Mouse (Mus musculus): Measurements from ENCODE around the gene Ccdc60.
A peak's percentile ranks its signal among the peaks of the same experiment; 100 is the strongest.
"Not testable (repeated sequence)": the region's sequence is repeated elsewhere in the genome, so short reads cannot be mapped to it uniquely, and the experiment has no call there.

The Ccdc60 gene

DNA sequence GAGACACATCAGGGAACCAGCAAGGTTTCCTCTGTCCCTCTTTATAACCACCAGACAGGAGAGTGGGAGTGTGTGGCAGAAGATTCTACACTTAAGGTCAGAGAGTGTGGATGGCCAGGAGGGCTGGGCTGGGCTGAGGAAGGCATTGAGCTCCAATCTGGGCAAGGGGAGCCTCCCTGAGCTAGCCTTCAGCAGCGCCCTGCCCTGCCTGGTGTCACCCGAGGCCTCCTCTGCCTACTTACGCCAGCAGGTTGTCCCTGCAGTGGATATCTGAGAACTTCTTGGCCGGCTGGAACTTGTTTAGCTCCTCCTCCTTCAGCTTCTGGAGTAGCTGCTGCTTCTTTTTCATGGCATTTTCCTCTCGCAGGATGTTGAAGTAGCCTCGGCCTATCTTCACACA is 99.0 kb downstream of the Ccdc60 start:
- Histone ChIP-seq H3K27me3 (ENCODE audit: control insufficient read depth, insufficient read depth, low read length, poor library complexity, severe bottlenecking) (no peaks in the 10 kb centered on the region), H3K36me3 (ENCODE audit: control insufficient read depth, insufficient read depth, low read length, poor library complexity, severe bottlenecking) (no peaks in the 10 kb centered on the region)
- DNase-seq (ENCODE audit: low read depth, low spot score): no peak

DNA sequence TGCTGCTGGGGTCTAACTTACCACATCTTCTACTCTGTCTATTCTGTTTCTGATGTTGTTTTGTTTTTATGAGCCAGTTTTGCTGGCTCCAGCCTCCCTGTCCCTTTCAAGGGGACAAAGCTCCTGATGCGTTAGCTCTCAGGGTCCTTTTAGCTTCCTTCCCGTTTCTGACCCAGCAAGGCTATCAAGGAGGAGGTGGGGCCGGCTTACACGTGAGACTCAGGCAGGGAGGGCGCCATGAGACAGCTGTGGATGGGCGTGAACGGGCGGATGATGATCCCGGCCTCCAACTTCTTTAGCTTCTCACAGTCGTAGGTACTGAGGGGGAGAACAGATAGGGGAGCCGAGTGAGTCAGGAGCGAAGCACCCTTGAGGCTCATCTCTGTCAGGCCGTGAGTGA is 108.2 kb downstream of the Ccdc60 start:
- Histone ChIP-seq H3K27me3 (ENCODE audit: control insufficient read depth, insufficient read depth, low read length, poor library complexity, severe bottlenecking) (no peaks in the 10 kb centered on the region), H3K36me3 (ENCODE audit: control insufficient read depth, insufficient read depth, low read length, poor library complexity, severe bottlenecking) (no peaks in the 10 kb centered on the region)
- no peak for DNase-seq (ENCODE audit: low read depth, low spot score)

DNA sequence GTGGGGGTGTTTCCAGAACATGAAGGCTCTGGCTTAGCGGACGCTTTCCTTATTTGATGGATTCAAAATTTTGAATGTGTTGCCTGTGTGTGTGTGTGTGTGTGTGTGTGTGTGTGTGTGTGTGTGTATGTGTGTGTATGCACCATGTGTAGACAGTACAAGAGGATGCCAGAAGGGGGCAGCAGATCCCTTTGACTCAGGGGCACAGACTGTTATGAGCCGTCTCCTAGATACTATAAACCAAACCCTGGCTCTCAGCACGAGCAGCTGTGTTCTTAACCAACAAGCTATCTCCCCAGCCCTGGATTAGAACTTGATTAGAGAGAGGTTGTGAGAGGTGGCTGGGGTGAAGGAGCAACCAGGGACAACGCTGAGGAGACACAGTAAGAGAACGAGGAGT is 117.1 kb downstream of the Ccdc60 start:
- no peaks in the 10 kb centered on the region for H3K36me3 ChIP-seq (ENCODE audit: control insufficient read depth, insufficient read depth, low read length, poor library complexity, severe bottlenecking)
- no peak for DNase-seq (ENCODE audit: low read depth, low spot score)
- H3K27me3 ChIP-seq (ENCODE audit: control insufficient read depth, insufficient read depth, low read length, poor library complexity, severe bottlenecking): no peaks in the 10 kb centered on the region

DNA sequence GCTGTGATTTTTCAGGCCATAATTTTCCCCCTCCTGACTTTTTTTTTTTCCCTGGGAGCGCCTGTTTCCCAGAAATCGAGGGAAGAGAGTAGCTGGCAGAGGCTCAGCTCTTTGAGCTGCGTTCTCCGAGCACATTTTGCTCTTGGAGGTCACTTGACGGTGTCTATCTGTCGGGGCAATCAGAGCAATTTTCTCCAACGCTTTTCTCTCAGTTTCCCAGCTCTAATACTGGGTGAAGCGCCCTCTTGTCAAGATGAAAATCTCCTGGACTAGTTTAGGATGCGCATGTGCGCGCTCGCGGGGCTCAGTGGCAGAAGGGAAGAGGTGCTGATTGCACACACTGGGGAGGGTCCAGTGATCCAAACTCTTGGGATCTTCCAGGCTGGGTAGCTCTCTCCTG is 121.8 kb downstream of the Ccdc60 start:
- Histone ChIP-seq H3K36me3 (ENCODE audit: control insufficient read depth, insufficient read depth, low read length, poor library complexity, severe bottlenecking) (no peaks in the 10 kb centered on the region), H3K27me3 (ENCODE audit: control insufficient read depth, insufficient read depth, low read length, poor library complexity, severe bottlenecking) (no peaks in the 10 kb centered on the region)
- no peak for DNase-seq (ENCODE audit: low read depth, low spot score)

DNA sequence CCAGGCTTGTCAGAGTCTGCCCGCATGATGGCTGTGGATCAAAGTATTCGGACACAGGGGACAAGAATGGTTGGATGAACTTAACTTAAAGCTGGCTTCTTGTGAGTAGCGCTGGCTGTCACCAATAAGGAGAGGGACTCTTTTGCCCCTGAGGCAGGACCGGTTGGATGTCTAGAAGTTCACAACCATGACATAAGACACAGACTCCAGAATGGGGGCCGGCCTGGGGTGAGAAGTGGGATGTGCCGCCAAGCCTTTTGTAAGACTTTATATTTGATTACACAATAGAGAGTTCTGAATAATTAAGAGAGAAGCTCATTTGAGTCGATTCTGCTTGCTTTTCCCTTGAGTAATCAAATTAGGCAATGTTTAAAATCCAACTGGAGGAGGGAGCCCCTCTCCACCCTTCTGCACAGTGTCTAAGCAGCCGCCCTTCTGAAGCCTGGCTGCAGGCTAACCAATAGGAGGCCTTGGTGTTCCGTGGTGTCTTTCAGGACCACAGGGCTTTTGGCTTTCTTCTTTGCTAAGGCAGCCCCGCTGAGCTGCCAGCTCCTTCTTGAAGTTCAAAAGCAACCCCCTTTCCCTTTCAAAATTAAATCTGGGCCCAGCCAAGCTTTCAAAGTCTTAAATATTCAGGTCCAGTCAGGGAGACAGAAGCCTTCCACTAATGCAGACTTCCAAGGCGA is 123.4 kb downstream of the Ccdc60 start:
- no peak for DNase-seq (ENCODE audit: low read depth, low spot score)
- no peaks in the 10 kb centered on the region for H3K27me3 ChIP-seq (ENCODE audit: control insufficient read depth, insufficient read depth, low read length, poor library complexity, severe bottlenecking)
- H3K36me3 ChIP-seq (ENCODE audit: control insufficient read depth, insufficient read depth, low read length, poor library complexity, severe bottlenecking): no peaks in the 10 kb centered on the region

DNA sequence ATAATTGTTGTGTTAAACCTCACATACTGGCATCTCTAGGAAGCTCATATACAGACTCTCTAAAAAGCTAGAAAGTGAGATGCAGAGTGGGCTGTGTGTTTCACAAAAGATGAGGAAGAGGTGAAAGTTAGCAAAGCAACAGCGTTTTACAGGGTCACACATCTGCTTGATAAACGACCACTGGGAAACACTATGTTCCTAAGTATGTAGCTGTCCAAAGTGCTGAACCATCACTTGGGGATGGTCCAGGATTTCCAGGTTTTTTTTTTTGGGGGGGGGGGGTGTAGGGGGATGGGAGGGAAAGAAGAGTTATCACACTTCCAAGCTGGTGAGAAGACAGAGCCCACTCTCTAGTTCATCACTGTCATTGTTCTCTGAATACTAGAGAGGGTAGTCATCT is 134.0 kb downstream of the Ccdc60 start:
- no peak for DNase-seq (ENCODE audit: low read depth, low spot score)
- H3K36me3 ChIP-seq (ENCODE audit: control insufficient read depth, insufficient read depth, low read length, poor library complexity, severe bottlenecking): no peaks in the 10 kb centered on the region

DNA sequence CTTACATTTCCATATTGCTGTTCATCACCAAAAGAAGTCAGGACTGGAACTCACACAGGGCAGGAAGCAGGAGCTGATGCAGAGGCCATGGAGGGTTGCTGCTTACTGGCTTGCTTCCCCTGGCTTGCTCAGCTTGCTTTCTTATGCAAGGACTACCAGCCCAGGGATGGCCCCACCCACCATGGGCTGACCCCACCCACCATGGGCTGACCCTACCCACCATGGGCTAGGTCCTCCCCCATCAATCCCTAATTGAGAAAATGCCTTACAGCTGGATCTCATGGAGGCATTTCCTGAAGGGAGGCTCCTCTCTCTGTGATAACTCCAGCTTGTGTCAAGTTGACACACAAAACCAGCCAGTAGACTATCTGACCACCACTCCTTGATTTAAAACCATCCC is 142.3 kb downstream of the Ccdc60 start:
- DNase-seq (ENCODE audit: low read depth, low spot score); H3K27me3 ChIP-seq (ENCODE audit: control insufficient read depth, insufficient read depth, low read length, poor library complexity, severe bottlenecking); H3K36me3 ChIP-seq (ENCODE audit: control insufficient read depth, insufficient read depth, low read length, poor library complexity, severe bottlenecking): not testable (repeated sequence)

More for the DNA sequence above, 134.0 kb downstream of the Ccdc60 start:
- H3K27me3 ChIP-seq (ENCODE audit: control insufficient read depth, insufficient read depth, low read length, poor library complexity, severe bottlenecking): no peaks in the 10 kb centered on the region

DNA sequence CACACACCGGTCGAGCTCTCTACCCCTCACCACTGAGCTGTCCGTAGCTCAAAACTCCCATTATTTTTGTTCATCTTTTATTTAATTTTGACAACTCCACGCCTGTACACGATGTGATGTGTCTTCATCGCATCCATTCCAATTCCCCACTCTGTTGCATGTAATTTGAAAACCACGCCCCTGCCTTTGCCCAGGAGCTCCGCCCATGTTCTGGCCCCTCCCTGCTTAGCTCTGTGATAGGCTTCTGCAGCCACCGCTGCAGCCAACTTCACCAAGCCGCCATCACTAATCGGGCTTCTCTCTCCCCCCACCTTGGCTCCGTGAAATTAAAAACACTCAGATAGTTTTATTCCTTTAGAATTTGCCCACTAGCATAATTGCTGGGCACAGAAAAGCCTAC is 144.1 kb downstream of the Ccdc60 start:
- Histone ChIP-seq H3K27me3 (ENCODE audit: control insufficient read depth, insufficient read depth, low read length, poor library complexity, severe bottlenecking) (no peaks in the 10 kb centered on the region), H3K36me3 (ENCODE audit: control insufficient read depth, insufficient read depth, low read length, poor library complexity, severe bottlenecking) (no peaks in the 10 kb centered on the region)
- no peak for DNase-seq (ENCODE audit: low read depth, low spot score)

DNA sequence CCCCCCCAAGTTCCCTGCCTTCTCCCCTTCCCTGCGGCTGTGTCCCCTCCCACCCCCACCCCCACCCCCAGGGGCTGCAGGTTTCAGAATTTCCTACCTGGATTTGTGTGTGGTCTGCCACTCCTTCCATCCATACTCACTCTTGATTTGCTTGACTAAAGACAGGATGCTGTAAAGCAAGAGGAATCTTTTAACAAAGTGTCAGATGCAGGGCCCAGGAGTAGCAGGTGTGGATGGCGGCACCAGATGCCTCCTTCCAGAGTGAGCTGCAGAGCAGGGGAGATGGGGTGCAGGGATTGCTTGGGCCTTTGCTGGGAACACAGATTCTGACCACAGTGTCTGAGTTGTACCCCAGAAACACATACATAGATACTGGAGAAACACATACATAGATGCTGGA is 148.1 kb downstream of the Ccdc60 start:
- Histone ChIP-seq H3K36me3 (ENCODE audit: control insufficient read depth, insufficient read depth, low read length, poor library complexity, severe bottlenecking) (no peaks in the 10 kb centered on the region), H3K27me3 (ENCODE audit: control insufficient read depth, insufficient read depth, low read length, poor library complexity, severe bottlenecking) (no peaks in the 10 kb centered on the region)
- DNase-seq (ENCODE audit: low read depth, low spot score): no peak

DNA sequence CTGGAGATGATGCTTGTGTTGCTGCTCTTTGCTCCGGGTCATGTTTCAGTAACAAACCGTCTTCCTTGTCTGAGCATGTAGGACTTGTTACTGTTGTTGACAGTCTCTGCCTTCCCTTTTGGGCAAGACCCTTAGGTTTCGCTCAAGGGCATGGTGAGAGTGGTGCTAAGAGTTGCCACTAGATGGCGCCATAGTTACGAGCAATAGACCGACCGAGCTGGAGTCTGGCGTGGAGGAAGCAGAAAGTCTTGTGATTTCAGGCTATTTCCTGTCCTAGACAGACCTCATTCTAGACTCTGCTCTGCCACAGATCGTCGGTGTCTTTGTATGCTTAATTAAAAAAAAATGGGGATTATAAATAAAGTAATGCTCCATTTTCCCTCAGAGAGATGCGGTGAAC is 165.4 kb downstream of the Ccdc60 start:
- DNase-seq (ENCODE audit: low read depth, low spot score): peak; percentile 56
- no peaks in the 10 kb centered on the region for H3K36me3 ChIP-seq (ENCODE audit: control insufficient read depth, insufficient read depth, low read length, poor library complexity, severe bottlenecking)
- H3K27me3 ChIP-seq (ENCODE audit: control insufficient read depth, insufficient read depth, low read length, poor library complexity, severe bottlenecking): no peaks in the 10 kb centered on the region

DNA sequence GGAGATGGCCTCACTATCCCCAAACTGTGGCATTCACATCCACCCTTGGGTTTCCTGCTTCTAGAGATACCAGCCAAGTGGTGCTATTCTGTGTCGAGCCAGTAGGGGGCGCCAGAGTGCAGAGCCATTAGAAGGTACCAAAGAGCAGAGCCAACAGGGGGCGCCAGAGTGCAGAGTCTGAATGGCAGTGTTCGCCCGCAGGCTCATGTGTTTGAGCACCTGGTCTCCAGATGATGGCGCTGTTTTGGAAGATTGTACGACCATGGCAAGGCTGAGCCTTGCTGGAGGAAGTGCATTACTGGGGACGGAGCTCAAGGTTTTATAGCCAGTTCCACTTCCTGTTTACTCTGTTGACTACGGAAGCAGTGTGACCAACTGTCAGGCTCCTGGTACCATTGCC is 172.2 kb downstream of the Ccdc60 start:
- H3K36me3 ChIP-seq (ENCODE audit: control insufficient read depth, insufficient read depth, low read length, poor library complexity, severe bottlenecking): no peaks in the 10 kb centered on the region
- peak; percentile 34 for DNase-seq (ENCODE audit: low read depth, low spot score)
- H3K27me3 ChIP-seq (ENCODE audit: control insufficient read depth, insufficient read depth, low read length, poor library complexity, severe bottlenecking): no peaks in the 10 kb centered on the region

DNA sequence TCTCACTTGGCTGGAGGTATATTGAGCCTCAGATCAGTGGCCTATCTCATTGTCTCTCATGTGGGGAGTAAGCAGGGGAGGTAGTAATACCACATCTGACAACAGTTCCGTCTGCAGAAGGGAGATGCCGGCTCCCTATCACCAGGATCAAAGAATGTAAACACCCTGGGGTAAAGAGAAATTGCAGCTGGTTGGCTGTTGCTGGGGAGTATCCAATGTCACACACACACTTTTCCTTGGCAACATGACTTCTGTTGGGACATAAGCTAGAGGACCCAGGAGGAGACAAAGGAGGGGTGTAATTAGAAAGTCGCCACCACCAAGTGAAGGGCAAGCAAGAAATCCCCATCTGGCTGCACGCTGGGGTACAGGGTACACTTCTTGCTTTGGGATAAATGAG is 172.7 kb downstream of the Ccdc60 start:
- no peaks in the 10 kb centered on the region for H3K27me3 ChIP-seq (ENCODE audit: control insufficient read depth, insufficient read depth, low read length, poor library complexity, severe bottlenecking)
- no peaks in the 10 kb centered on the region for H3K36me3 ChIP-seq (ENCODE audit: control insufficient read depth, insufficient read depth, low read length, poor library complexity, severe bottlenecking)
- no peak for DNase-seq (ENCODE audit: low read depth, low spot score)

DNA sequence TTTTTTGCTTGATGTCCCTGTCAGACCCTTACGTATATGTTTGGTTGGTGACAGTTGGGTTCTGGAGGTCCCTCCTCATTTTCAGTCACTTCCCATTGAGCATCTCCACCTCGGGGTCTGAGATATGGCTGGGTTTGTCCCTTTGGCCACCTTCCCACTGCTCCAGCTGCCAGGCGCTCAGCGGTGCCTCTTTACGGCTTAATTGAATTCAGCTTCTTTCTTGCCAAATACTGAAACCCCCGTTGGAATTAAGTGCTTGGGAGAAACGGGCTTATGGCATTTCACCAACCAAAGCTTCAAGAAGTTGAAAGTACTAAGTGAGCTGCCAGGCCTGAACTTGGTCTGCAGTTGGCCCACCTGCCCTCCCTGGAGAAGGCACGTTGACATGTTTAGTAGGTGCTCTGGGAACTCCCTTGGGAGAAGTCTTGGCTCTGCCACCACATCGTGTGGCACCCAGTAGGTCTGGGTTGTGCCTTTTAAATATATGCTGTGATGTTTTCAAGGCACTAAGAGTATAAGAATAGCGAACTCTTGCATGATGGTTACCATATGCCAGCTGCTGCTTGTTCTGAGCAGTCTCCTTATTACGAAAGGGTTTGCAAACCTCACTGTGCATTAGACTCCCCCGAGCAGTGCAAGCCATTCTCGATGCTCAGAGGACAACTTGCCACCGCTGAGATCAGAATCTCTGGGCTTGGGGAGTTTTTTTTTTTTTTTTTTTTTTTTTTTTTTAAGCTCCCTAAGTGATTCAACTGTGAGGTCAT is 173.5 kb downstream of the Ccdc60 start:
- Histone ChIP-seq H3K27me3 (ENCODE audit: control insufficient read depth, insufficient read depth, low read length, poor library complexity, severe bottlenecking) (no peaks in the 10 kb centered on the region), H3K36me3 (ENCODE audit: control insufficient read depth, insufficient read depth, low read length, poor library complexity, severe bottlenecking) (no peaks in the 10 kb centered on the region)
- no peak for DNase-seq (ENCODE audit: low read depth, low spot score)

DNA sequence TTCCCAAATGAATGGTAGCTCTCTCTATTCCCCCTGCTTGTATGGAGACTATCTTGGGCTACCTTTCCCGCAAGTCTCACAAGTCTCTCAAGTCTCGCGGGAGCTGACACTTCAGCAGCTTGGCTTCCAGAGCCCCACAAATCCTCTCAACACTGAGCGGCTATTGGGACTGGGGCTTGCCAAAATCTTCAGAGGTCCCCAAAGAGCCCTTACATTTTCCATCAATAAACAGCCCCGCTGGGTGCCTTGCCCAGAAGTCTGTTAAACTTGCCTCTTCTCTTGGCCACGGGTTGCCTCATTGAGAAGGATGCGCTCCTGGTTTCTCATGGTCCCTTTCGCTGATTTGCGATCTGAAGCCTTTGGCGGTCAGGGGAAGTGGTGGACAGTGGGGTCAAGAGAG is 180.1 kb downstream of the Ccdc60 start:
- H3K27me3 ChIP-seq (ENCODE audit: control insufficient read depth, insufficient read depth, low read length, poor library complexity, severe bottlenecking): no peaks in the 10 kb centered on the region
- H3K36me3 ChIP-seq (ENCODE audit: control insufficient read depth, insufficient read depth, low read length, poor library complexity, severe bottlenecking): no peaks in the 10 kb centered on the region
- DNase-seq (ENCODE audit: low read depth, low spot score): no peak

DNA sequence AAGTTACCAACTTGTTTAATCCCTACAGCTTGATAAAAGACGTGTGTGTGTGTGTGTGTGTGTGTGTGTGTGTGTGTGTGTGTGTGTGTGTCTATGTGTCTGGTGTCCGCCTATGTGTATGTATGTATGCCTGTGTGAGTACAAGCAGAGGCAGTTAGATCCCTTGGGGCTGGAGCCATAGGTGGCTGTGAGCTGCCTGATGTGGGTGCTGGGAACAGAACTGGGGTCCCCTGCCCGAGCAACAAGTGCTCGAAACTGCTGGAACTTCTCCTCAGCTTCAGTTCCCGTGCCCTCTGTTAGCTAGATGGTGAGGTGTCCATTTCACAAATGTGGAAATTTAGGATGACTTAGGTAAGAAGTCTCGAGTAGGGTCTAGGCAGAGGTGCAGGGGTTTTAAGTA is 204.6 kb downstream of the Ccdc60 start:
- DNase-seq (ENCODE audit: low read depth, low spot score): no peak
- Histone ChIP-seq H3K27me3 (ENCODE audit: control insufficient read depth, insufficient read depth, low read length, poor library complexity, severe bottlenecking) (no peaks in the 10 kb centered on the region), H3K36me3 (ENCODE audit: control insufficient read depth, insufficient read depth, low read length, poor library complexity, severe bottlenecking) (no peaks in the 10 kb centered on the region)

DNA sequence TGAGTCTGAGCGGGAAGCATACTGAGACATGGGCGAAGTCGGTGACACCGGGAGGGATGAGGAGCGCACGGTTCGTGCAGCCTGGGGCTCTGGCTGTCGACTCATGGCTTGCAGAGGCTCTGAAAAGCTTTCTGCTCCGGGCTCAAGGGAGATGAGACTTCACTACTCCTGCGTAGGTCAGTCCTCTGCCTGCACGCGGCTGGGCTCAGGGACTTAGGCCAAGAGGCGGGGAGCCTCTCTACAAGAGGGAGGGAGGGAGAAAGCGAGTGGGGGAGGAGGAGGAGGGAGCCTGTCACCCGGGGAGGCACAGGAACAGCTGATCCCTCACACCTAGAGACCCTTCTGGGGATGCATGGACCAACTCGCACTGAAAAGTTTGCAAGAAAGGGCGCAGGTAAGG is 205.7 kb downstream of the Ccdc60 start, which contains the start of gene Tmem233:
TSS of gene Tmem233 (minus strand) at position 164 of the 400 bp plus-strand sequence.
- Histone ChIP-seq H3K27me3 (ENCODE audit: control insufficient read depth, insufficient read depth, low read length, poor library complexity, severe bottlenecking) (no peaks in the 10 kb centered on the region), H3K36me3 (ENCODE audit: control insufficient read depth, insufficient read depth, low read length, poor library complexity, severe bottlenecking) (no peaks in the 10 kb centered on the region)
- no peak for DNase-seq (ENCODE audit: low read depth, low spot score)
